Mouse (Mus musculus) cerebellum, adult 11 months (tissue): Measurements from ENCODE around the gene Srsf7.
"Not testable (repeated sequence)": the region's sequence is repeated elsewhere in the genome, so short reads cannot be mapped to it uniquely, and the experiment has no call there.

Source experiments
- DNase-seq: peaks from one replicate; pipeline ENCODE4 v3.0.0; 2022

Srsf7 gene

DNA sequence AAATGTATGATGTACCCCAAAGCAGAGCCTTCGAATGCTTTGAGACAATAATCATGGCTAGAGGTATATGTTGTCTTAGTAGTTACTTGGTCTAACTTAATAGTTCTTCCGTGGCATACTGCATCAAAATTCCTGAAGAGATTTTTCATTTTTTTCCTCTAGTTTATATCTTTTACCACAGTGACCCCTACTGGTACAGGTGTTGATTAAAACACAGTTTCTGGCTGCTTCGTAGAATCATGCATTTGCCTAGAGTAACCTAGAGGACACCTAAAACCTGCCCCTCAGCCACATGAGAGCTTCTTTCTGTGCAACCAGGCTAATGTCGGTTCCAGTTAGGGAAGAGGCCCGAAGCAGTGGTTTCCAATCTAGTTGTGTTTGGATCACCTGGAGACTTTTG is 14.0 kb downstream of the Srsf7 start:
- no peak for DNase-seq

DNA sequence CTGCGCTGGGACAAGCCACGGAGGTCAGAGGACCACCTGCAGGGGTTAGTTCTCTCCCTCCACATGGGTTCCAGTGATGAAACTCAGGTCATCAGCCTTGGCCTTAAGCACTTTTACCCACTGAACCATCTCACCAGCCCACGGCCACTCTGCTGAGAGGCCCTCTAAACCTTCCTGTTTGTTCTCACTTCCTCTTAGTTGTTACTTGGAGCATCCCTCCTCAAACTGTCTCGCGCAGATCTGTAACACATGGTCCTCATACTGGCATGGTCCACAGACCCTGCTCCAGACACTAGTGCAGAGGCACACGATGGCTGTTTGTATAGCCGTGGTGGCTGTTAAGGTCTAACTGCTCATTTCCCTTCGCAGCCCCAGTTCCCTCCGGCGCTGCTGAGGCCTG is 23.5 kb downstream of the Srsf7 start:
- no peak for DNase-seq

DNA sequence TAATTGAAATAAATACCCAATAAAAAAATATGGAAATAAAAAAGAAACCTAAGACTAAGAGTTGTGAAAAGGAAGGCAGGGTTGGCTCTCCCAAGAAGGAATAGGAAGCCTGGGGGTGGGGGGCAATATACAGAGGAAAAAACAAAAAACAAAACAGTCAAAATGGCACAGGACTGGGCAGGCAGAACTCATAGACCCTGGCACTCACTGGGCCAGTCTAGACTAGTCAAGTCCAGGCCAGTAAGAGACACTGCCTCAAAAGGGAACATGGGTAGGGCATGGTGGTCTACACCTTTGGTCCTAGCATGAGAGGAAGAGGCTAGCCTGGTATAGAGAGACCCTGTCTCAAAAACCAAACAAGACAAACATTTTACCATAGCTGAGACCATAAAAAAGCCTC is 26.6 kb downstream of the Srsf7 start:
- no peak for DNase-seq

DNA sequence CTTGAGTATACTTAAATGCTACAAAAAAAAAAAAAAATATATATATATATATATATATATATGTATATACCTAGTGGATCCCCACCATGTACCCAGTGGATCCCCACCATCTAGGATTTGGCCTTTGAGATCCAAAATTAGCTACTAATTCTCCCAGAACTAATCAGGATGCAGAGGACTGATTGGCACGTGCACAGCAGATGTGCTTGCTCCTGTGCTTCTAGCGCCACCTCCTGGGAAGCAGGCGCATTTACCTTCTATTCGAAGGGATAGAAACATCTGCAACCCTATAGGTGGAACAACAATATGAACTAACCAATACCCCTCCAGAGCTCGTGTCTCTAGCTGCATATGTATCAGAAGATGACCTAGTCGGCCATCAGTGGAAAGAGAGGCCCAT is 27.1 kb downstream of the Srsf7 start:
- DNase-seq = peak; percentile 67

DNA sequence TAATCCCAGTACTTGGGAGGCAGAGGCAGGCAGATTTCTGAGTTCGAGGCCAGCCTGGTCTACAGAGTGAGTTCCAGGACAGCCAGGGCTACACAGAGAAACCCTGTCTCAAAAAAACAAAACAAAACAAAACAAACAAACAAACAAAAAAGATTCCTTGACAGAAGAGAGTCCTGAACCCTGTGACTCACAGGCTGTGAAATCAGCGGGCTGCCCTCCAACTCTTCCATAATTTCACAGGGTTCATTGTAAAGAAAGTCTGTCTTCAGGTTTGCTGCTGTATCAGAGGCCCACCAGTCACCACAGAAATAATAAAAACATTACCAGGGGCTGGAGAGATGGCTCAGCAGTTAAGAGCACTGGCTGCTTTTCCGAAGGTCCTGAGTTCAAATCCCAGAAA is 28.3 kb downstream of the Srsf7 start:
- not testable (repeated sequence) for DNase-seq

DNA sequence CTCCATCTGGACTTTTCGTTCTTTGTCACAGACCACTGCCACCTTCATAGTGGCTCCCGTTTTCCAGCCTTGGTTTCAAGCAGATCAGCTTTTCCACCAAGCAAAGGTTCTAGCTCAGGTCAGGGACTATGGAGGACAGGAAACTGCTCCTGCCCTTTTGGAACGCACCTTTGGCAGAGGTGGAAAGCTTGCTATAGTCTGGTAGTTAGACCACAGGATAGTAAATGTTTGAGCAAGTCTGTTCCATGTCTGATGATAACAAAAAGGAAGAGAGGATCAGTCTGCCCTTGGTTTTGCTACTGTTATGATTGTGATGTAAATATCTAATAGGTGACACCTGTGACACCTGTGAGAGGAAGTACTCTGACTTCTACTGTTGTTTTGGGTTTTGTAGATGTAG is 31.1 kb downstream of the Srsf7 start:
- no peak for DNase-seq

DNA sequence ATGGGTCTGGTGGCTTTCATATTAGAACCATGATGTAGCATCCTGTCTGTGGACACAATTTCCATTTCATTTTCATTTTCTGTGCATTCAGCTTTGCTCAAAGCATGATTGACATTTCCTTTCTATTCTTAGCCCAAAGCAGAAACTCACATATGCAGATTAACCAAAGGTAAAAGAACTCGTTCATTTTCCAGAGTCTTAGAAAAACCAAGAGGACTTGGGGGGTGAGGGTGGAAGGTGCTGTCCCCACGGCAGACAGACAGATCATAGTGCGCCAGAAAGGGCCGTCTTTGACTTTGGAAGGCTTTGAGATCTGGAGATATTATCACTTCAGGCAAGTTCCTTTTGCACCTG is 31.7 kb downstream of the Srsf7 start:
- DNase-seq = no peak

DNA sequence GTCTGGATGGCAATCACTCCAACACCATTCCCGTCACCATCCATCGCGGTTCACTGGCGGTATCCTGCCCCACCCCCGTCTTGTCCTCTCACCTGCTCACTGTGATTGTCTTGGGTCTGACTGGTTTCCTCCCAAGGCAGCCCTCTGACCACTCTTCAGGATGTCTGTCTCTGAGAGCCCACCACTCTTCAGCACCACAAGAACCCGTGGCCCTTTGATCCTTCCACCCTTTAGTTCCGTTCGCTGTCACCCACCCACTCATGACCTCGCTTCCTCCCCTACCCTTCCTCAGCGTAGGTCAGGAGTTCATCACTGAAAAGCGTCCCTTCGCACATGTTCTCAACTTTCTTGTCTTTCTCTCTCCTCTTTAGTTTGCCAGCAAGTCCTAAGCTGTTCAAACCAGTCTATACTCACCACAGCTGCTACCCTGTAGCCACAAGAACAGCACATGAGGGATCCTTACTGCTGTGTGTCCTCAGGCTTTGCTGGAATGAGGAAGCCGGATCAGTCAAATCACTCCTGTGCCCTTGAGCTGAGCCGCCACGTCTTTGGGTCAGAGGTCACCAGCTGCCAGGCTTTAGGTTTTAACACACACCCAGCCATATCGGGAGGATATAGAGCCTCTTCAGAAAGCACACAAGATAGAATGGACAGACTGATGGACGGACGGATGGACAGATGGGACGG is 32.3 kb downstream of the Srsf7 start:
- no peak for DNase-seq

DNA sequence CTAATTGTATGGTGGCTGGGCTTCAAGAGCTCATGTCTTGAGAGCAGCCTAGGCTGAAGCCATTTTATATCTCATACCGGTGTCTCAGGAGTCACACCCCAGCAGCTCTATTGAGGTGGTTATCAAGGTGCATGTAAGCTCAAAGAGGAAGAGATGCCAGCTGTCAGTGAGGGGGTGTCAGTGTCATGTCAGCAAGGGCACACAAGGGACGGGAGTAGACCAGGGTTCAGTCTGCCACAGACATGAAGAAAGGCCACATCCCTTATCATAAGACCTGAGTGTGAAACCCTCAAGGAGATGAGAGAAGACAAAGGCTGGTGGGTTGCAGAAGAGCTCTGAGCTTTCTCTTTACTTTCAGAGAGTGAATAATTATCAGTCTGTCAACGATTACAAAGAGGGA is 33.0 kb downstream of the Srsf7 start:
- no peak for DNase-seq

DNA sequence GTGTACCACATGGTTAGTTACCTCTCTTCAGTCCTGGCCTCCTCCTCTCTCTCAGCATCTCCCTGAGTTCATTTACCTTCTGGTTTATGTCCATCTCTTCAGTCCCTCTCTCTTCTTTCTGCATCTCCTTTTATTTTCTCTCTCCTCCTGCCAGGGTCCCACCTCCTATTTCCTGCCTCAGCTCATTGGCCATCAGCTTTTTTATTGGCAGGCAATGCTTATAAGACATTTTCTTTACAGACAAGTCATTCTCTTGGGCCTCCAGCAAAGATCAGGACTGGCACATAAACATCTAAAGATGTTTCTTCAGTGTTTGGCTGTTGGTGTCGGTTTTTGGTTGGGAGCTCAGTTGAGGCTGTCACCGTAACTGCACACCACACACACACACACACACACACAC is 33.4 kb downstream of the Srsf7 start:
- DNase-seq = no peak

DNA sequence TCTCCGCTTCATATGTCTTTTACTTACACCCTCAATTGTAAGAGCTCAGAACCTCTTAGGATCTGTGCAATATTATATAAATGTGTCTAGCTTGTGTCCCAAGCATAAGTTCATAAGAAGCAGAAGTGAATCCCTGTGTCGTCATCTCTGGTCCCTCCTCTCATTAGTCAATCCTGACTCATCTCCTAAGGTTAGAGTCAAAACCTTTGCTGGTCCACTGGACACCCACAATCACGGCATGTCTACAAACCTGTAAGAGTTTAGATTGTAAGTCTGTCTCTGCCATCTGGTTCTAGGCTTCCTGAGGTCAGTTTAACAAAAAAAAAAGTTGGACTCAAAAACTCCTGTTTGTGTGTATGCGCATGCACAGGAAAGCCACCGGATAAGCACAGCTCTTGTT is 34.3 kb downstream of the Srsf7 start:
- DNase-seq = no peak

DNA sequence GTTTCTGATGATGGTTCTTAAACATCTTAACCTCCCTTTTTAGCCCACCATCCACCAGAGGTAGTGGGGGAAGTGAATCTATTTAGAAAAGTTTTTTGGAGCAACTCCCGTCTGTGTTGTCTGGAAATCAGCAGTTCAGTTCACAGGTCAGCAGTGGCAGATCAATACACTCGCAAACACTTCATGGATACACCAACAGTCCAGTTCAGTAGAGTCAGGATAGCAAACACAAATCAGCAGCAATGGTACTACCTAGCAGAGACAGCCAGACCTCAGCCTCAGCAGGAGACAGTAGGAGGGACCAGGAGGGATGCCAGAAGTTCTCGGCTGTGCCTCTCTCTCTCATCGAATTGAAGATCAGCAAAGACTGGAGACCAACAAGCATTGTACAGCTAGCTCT is 35.2 kb downstream of the Srsf7 start:
- DNase-seq = no peak

DNA sequence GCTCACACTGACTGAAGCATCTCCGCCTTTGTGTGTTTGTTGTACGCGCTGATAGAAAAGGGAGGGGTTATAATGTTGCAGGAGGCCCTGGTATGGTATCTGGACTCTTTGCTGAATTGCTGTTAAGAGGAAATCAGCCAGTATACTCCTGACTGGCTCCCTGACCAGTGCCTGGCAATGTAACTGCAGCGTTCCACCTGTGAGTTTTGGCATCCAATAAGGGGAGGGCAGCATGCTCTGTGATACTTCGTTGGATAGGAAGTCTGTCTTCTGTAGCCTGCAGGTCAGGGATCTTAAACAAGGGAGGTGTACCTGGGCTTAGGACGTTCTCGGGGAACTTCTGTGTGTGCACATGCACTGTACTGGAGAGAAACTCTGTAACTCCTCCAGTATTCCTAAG is 36.2 kb downstream of the Srsf7 start:
- peak; percentile 58 for DNase-seq

DNA sequence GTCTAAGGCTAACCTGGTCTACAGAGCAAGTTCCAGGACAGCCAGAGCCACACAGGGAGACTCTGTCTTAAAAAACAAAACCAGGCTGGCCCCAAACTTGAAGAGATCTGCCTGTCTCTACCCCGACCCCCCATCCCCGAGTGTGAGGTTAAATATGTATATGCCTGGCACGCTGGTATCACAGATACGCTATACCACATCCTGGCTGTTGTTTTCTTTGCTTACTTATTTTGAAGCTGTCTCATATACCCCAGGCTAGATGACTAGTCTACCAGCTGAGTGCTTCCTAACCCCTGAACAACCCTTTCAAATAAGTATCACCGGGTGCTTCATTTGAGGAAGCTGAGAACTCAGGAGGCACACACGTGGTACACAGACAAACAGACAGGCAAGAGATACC is 37.3 kb downstream of the Srsf7 start:
- DNase-seq = no peak

DNA sequence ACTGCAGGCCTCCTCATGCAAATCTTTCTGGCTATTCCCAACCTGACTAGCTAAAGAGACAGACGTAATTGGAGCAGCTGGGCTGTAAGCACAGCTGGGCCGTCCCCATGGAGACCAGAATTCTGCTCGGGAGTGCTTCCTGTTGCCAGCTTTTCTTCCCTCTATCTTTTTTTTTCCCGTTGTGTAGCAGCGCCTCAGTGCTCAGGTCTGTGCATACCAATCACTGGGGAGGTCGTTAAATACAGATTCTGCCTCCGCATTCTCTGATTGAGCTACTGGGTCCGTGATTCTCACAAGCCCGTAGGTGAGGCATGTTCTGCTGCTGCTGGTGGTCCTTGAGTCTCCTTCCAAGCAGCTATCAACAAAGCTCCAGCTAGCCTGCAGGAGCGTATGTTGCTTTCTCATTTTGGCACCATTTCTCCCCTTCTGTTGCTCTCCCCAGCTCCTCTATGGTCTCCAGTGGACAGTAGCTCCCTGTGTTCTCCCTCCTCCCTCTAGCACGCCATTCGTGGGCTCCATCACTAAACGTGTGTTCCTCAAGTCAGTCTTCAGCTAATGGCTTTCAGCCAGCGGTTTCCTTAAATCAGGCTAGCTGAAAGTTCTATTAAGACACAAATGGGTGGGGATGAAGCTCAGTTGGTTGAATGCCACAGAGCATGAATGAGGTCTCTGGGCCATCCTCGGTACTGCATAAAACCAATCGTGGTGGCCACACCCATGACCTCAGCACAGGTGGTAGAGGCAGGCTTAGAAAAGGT is 38.5 kb downstream of the Srsf7 start:
- DNase-seq = peak; percentile 45

DNA sequence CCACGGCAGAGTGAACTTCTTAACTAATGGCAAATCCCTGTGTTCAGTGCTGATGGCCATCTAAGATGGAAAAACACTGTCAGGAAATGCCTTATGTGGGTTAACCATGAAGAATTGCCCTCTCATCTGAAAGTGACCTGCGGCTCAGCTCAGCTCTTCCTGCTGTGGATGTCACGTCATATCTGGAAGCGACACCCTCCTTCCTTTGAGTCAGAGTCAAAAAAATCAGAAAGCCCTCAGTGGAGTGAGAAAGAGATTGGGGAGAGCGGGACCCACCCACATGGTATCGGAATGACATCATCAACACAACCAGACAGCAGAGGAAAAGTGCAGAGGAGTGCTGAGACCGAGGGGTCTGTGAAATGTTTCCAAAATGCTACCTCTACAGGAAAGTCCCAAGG is 39.3 kb downstream of the Srsf7 start:
- no peak for DNase-seq

DNA sequence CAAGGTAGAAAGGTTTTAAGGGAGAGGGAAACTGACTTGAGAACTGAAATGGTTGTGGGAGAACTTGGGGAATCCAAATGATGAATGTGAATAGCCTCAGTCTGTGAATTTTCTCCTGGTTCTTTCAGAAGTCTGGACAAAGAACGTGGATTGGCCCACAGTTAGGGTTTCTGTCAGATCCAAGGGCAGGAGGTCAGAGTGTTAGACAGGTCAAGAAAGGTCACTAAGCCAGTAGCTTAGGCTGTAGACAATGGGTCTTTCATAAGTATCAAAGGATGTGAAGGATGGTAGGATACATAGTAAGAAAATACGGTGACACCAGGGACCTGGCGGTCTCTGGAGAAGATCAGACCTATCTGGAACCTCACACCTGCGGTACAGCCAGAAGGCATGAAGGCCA is 39.7 kb downstream of the Srsf7 start:
- no peak for DNase-seq

DNA sequence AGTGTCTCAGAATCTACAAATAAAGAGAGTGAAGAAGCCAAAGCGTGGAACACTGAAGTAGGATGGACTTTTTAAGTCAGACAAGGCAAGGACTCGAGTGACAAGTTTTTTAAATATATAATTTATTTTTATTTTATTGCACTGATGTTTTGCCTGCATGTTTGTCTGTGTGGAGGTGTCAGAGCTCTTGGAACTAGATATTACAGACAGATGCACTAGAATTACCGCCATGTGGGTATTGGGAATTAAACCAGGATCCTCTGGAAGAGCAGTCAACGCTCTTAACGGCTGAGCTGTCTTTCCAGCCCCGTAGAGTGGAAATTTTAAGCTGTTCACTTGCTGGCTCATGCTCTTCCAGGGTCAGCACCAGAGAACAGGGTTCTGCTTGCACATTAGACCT is 40.8 kb downstream of the Srsf7 start:
- DNase-seq = no peak

DNA sequence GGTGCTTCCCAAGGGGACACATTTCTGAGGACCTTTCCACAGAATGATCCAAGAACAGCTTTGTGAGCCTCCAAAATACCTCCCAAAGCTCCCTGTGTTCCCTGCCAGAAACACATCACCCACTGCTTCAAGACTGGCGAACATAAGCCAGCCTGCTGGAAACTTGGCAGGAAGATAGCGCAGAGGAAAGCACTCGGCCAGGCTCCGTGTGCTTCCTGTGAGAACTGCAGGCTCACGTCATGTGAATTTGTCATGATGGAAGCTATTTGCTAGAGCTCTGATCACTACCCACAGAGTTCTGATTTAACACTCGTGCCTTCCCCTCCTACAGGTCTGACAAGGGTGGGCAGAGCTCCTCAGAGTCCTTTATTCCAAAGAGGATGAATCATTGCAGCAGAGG is 41.4 kb downstream of the Srsf7 start:
- DNase-seq = peak; percentile 67

DNA sequence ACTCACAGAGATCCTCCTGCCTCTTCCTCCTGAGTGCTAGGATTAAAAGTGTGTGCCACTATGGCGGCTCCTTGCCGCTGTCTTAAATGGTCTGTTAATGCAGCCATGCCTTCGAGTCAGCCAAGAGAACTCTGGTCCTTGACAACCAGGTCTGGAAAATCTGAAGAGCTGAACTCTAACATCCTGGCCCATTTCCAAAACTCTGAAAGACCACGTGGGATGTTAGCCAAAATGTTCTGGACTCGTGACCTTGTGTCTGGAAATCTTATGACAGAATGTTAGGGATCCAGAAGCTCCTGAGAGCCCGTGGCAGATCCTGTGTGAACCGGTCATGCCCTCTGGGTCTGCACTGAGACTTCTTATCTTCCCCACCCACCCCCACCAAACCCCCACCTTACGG is 43.1 kb downstream of the Srsf7 start:
- DNase-seq = no peak

DNA sequence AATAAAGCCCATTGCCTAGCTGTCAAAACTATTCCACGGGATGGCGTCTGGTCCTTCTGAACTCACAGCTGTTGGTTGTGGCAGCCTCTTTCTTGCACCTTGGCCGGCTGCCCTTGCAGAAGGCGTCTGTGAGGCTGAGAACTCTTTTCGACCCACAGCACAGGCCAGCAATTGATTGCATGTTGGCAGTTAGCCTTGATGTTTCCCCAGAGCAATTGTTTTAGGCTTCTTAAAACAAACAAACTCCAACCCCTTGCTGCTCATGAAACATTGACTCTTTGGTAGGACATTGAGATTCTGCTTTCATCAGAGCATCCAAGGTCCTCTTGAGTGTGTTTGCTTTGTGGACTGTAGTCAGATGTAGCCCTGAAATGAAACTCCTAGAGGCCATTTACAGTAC is 46.7 kb downstream of the Srsf7 start:
- DNase-seq = no peak

DNA sequence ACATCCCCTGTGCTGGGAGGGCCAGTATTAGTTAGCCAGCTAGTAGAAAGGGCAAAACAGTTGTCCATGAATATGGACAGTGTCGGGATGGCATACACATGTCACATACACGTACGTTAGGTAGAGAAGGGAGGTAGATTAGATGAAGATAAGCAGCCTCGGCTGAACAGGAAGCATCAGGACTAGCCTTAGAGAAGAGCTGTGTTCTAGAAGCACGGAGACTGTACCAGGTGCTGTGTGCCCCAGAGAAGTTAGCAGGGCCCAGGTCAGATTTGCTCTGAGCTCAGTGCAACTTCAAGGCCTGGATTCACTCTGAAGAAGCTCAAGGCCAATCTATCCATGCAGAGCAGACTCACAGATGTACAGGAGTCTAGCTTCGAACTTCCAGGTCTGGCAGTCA is 49.6 kb downstream of the Srsf7 start:
- no peak for DNase-seq

DNA sequence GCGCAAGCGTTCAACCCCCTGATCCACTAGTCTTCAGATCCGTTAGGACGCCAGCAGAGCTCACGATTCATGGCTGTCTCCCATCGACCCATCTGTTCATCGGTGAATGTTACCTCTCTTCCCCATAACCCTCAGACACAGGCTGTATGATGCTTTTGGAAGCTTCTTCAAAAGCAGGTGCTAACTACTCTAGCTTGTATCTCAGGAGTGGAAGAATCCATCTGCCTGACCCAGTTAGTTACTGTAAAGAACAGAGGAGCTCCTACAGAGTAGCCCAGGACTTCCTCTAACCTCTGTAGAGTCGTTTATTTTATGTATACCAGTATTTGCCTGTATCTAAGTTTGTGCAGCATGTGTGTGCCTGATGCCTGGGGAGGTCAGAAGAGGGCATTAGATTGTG is 50.2 kb downstream of the Srsf7 start:
- no peak for DNase-seq

DNA sequence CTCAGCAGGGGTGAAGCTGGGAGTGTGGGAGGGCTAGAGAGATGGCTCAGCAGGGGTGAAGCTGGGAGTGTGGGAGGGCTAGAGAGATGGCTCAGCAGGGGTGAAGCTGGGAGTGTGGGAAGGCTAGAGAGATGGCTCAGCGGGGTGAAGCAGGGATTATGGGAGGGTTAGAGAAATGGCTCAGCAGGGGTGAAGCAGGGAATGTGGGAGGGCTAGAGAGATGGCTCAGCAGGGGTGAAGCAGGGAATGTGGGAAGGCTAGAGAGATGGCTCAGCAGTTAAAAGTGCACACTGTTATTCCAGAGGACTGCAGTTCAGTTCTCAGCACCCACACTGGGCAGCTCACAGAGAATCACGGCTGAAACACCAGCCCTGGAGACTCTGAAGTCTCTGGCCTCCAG is 53.5 kb downstream of the Srsf7 start:
- DNase-seq = no peak
